Mouse (Mus musculus): Measurements from ENCODE around the gene Patz1.
A peak's percentile ranks its signal among the peaks of the same experiment; 100 is the strongest.

The Patz1 gene

DNA sequence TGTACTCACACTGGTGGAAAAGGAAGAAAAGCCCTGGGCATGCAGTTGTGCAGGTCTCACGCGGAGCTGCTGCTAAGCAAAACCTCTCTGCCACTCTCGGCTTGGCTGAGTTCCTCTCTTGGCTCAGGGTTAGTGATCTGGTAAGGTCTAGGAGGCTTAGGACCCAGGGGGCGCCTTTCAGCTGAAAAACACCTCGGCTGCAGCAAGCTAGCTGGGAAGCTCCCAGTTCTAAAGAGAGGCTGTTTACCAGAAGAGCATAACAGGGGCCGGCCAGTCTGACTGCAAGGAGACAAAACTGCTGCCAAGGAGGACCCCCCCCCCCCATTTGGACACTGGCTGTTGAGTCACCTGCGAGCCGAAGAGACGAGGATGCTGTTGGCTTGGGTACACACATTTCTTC, 41.9 kb downstream of the Patz1 start:
- peak; percentile 84 for DNase-seq (ENCODE audit: low spot score)

DNA sequence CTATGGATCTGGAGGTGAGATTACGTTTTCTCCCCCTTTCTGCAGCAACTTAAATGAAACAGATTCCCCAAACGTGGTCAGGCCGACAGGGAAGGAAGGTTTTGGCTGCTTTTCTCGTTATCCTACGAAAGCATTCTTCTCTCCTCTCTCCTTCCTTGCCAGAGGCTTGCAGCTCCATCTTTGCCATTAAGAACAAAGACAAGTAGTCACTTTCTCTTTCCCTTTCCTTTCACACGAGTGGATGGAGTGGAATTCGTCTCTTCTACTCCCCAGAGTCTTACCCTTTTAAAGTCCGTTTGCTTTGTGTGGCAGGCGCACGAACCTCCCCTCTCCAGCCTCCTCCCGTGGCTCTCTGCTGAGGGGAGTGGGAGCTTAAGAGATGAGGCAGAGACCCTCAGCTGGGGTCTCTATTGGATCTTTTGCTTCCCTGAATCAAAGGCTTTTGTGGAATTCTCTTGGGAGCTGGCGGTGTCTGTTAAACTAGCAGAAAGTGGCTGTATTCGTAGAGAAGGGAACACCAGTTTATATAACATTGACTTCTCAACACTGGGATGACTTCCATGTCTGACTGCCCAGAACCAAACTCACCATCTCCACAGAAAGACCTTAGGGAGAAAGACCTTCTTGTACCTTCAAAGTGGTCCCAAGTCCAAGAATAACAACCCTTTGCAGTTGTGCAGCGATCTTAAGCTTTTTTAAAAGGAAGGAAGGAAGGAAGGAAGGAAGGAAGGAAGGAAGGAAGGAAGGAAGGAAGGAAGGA, 42.5 kb downstream of the Patz1 start:
- peak; percentile 54 for DNase-seq (ENCODE audit: low spot score)

DNA sequence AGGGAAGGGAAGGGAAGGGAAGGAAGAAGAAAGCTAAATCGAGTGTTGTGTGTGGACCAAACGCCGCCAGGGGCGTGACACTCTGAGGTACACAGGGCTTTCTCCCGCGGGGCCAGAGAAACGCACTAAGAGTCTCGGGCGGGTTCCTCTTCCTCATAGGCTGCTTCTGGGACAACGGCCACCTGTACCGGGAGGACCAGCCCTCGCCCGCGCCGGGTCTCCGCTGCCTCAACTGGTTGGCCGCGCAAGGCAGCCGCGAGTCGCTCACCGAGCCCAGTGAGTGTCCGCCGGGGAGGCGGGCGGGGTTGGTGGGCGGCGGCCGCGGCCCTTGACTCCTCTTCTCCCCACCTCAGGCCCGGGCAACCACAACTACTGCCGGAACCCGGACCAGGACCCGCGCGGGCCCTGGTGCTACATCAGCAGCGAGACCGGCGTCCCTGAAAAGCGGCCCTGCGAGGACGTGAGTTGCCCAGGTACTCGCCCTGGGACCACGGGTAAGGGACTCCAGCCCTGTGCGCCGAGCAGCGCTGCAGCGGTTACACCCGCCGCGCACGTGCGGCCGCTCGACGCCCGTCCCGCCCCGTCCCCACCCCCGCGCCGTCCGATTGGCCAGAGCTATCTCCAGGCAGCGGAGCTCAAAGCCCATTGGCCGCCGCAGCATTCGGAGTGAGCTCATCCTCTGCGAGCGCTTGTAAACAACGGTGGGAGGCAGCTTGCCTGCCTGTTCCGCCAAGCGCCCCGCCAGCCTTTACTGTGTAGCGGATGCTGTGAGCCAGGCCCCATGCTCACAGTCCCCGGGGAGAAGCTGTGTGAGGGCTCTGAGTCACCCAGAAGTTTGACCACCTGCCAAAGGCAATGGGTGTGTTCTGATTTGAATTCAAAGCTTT, 43.3 kb downstream of the Patz1 start:
- DNase-seq (ENCODE audit: low spot score), result peak; percentile 95

DNA sequence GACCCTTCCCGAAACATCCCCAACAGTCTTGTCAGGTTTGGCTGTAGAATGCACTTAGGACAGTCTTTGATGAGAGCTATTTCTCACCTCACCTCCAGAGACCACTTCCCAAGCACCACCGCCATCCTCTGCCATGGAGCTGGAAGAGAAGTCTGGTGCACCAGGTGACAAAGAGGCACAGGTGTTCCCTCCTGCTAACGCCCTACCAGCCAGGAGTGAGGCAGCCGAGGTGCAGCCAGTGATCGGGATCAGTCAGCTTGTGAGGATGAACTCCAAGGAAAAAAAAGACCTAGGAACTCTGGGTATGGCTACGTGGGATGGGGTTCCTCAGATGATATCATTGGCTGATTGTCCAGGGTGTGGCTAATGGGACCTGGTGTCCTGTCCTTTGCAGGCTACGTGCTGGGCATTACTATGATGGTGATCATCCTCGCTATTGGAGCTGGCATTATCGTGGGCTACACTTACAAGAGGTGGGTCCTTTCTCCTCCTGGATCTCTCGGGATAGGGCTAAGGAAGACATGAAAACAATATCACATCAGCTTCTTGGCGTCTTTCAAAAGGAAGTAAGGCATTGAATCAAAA, 44.5 kb downstream of the Patz1 start:
- no peak for DNase-seq (ENCODE audit: low spot score)

DNA sequence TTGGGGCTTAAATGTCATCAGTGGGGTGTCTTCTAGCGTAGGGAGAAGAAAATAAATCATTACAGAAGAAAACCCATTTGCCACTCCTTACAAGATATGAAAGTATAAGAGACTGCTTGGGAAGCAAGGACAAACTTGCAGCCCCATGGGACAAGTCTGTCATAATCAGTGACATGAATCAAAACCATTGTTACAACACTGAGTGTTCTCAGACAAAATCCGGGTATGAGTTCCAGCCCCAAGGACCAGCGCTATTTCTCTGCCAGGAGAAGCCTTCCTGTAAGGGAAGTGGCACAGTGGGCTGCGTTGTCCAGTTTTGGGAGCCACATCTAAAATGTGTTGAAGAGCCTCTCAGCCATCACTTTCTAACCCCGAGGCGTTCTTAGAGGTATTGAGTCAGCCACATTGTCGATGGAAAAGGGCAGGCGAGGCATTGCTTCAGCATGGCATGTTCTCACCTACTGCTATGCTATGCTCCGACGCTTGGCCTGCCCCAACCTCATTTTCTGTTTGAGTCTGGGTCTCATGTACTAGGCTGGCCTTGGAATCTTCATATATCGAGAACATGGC, 45.6 kb downstream of the Patz1 start:
- no peak for DNase-seq (ENCODE audit: low spot score)

DNA sequence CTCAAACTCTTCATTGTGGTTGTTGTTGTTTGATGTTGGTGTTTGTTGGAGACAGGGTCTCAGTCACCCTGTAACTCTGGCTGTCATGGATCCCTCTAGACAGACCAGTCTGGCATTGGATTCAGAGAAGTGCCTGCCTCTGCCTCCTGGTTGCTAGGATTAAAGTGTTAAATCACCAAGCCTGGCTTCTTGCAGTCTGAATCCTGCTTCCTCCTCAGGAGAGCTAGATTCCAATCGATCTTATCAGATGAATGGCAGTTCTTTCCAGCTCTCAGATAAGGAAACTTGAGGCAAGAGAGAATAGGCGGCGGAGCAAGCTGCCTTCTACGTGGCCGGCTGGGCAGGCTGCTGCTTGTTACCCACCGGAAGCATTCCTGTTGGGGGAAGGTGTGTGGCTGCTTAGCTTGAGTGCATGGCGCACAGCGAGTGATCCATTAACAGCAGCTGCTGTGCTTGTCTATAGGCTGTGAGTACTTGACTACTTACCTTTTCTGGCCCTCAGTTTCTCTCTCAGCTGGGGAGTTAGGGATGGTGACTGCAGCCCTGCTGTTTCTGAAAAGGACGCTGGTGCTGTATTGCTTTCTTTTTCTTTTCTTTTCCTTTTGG, 46.1 kb downstream of the Patz1 start:
- no peak for DNase-seq (ENCODE audit: low spot score)

DNA sequence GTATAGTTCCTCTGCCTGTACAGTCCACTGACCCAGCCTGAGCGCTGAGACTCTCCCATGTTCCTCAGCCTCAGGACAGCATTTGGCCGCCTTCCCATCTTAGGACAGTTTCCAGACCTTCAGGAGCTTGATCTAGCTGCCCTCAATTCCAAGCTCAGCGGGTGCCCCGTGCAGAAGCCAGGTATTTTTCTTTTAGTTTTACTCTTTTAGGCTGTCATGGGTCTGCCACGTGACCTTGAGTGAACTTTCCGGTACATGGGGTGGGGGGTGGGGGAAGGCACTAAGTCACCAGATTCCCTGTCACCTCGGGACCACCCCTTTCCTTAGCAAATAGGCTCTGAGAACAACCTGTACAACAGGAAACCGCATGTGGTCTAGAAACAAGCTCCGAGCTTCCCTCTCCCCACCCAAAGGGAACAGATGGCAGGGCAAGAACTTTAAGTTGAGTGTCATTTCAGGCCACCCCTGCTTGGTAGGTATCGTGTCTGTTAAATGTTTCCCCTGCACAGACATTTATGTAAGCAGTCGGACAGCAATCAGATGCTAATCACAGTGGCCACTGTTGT, 47.1 kb downstream of the Patz1 start:
- DNase-seq (ENCODE audit: low spot score), result no peak

DNA sequence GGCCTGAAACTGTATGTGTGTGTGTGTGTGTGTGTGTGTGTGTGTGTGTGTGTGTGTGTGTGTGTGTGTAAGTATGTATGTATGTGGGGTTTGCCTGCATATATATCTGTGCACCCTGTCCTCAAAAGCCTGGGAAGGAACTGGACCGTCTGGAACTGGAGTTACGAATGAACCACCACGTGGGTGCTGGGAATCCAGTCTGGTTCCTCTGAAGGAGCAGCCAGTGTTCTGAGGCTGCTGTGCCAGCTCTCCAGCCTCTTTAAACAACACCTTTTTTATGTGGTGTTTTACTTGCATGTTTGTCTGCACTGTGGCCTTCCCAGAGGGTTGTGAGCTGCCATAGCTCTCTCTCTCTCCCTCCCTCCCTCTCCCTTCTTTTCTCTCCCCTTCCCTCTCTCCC, 47.9 kb downstream of the Patz1 start:
- DNase-seq (ENCODE audit: low spot score), result no peak

DNA sequence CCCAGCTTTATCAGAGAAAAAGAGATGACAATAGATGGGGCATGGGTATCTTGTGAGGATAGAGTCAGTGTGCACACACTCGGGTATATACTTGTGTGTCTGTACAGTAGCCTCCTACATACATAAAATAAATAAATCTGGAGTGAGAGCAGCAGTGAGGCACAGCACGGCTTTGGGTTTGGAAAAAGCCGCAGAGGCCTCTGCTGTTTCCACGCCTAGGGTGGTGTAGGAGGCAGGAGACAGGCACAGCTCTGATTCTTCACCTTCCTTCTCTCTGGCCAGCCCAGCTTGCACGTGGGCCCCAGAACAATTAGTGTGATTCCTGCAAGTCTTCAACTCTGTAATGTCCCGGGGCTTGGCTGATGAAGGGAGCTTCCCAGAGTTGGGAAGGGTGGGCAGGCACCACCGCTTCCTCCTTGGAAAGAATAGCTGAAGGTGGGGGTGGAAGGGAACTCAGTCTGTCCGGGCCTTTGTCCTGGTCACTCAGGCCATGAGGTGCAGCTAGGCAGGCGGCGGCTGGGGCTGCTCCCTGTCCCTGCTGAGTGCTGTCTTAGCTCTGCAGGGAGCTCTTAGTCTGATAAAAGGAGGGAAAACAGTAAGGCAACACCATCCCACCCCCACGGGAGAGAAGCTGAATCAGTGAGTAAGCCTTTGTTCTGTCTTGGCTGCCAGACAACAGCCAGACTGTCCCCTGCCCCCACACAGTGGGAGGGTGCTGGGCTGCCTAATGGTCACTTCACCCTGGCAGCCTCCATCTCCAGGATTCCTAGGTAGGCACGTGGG, 48.7 kb downstream of the Patz1 start:
- peak; percentile 67 for DNase-seq (ENCODE audit: low spot score)

DNA sequence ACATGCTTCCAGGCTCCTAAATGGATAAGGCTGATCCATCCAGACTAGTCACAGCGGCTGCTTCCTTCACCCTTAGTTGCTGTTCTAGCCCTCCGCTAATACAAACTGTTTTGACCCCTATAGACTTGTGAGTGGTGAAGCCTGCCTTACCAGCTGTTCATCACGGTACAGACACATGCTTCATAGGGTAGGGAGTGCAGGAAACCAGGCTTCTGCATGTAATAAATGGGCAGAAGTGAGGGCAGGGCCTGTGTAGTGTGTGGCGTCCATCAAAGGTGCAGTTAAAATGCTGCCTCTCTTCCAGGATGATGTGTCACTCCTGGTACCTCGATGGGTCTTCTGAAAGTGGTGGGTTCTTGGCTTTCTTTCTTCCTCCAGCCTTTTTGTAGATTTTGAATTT, 49.3 kb downstream of the Patz1 start:
- no peak for DNase-seq (ENCODE audit: low spot score)

DNA sequence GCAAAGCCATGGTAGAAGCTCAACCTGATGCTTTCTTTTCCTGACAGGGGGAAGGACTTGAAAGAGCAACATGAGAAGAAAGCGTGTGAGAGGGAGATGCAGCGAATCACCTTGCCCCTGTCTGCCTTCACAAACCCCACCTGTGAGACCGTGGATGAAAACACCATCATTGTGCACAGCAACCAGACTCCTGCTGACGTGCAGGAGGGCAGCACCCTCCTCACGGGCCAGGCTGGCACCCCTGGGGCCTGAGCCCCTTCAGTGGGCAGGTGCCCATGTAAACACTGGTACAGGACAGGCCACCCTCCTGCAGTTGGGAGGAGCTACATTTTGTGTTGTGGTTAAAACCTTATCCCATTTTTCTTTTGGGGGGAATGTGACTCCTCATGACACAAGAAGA, 52.8 kb downstream of the Patz1 start:
- DNase-seq (ENCODE audit: low spot score), result no peak

DNA sequence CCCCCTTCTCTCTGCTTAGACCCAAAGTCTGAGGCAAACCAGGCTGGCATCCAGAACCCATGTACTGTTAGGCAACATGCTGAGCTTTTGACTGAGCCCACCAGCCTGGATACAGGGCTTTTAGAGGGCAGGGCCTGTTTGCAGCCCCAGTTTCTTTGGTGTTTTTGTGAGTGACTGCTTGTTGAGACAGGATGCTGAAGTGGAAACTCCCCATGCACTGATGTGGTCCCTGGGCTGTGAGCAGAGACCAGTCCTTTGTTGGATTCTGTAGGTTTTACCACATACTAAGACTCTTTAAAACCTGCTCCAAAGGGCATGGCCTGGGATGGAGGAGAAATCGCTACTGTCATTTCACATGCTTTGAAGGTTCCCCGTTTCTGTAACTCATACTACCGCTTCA, 56.2 kb downstream of the Patz1 start:
- no peak for DNase-seq (ENCODE audit: low spot score)

DNA sequence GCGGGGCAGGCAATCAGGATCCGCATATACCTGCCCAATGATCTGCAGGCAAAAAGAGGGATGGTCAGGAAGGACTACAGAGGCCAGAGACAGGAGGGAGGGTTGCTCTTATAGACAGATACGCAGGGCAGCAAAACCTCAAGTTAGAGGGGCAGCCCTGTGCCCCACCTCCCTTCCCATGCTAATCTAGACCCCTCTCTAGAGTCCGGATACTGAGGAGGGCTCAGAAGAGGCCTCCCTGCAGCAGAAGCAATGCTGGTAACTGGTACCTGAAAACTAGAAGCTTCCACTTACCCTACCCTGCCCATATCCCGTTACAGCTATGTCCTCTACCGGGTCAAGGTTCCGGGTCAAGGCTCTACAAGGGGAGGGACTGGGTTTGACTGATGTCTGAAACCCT, 57.7 kb downstream of the Patz1 start:
- DNase-seq (ENCODE audit: low spot score), result no peak

DNA sequence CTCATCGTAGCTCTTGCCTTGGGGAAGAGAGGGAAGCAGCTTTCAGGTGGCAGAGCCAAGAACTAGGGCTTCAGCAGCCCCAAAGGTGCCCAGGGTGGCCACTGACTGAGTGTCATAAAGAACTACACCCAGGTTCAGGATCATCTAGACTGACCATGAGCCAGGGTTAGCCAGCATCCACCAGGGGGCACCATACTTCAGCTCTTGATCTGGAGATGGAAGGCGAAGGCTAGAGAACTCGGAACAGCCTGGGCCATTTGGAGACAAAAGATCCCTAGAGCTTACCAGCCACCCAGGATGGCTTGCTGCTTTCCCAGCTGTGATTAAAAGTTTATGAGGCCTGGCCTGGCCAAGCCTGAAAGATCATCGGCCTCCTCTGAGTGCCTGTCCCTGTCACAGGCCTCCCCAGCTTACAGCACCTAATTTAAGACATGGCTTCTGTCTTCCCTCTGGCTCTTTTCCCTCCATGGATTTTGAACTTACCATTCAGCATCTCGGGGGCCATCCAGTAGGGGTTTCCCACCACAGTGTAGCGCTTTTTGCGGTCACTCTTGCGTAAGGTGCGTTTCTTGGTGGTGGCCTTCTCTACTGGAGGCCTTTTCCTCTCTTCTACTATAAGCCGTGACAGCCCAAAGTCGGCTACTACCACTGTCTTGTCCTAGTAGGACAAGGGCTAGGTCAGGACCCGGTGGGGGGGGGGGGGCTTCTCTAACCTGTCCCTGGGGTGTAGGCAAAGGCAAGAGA, 58.6 kb downstream of the Patz1 start:
- DNase-seq (ENCODE audit: low spot score), result peak; percentile 96

DNA sequence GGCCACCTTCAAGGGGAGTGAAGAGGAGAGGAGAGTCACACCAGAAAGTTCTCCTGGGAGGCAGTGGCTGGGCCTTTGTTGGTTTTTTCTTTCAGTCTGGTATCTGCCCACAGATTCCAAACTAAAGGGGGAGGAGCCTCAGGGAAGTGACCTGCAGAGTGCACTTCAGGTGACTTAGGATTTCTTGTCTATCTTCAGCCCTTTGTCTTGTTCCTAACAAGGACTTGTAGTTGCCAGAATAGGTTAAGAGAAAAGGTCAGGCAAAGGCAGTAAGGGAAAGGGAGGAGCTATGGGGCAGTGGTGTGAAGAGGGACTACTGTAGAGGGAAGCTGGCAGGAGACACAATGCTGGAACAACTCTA, 59.1 kb downstream of the Patz1 start:
- DNase-seq (ENCODE audit: low spot score), result no peak

DNA sequence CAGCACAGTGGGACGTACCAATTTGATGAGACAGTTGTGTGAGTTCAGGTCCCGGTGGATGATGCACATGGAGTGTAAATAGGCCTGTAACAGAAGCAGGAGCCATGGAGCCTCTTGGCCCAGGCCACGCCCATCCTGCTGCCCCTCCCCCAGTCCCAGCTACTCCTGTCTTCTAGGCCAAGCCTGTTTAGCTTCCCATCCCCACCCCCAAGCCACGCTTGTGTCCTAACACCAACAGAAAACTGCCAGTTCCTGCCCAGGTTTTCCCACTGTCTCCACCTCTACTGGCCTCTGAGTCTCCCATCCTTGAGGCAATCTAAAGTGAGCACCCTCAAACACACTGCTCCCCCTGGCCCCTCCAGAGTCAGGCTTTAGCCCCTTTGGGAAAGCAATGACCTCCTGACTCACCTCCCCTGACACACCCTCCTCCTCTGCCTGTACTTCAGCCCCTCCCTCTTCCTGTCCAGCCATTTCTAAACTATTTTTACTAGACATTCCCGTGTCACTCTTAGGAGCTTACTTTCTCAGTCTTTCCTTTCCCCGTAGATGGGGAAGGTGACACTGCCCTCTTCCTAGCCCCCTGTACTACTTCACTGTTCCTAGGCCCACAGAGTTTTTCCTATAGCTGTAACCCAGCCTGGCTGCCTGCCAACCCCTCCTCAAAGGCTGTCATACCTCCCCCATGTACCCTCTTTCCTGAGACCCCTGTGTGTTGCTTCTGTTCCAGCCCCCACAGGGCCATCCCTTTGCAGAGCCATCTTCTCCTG, 60.1 kb downstream of the Patz1 start:
- peak; percentile 72 for DNase-seq (ENCODE audit: low spot score)

DNA sequence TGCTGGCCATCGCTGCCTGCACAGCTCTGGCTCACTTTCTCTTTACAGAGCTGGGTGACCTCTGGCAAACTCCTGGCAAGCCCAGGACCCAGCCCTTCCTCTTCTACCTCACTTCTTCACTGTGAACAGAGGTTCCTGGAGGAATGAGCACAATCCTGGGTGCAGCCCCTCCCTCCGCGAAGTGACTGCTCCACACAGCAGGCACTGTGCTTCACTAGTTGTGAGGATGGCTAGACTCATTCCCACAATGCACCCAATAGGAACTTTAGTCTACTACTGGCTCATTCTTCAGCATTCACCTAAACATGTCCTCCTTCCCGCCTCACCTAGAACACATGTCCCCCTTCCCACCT, 60.6 kb downstream of the Patz1 start:
- DNase-seq (ENCODE audit: low spot score), result no peak

DNA sequence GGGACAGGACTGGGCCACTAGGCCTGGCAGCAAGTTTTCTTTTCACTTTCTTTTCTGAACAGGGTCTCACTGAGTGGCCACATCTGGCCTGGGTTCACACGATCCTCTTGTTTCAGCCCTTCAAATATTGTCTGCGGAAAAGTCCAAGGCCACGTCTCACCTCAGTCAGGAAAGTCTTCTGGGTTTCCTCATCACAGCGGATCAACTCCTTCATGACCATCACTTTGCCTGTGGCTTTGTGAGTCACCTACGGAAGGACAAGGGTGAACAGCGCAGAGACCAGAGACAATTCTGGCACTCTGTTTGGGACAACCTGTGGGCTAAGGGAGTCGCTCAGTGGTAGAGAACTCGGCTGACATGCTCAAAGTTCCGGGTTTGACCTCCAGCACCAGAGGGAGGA, 63.5 kb downstream of the Patz1 start:
- DNase-seq (ENCODE audit: low spot score), result no peak

DNA sequence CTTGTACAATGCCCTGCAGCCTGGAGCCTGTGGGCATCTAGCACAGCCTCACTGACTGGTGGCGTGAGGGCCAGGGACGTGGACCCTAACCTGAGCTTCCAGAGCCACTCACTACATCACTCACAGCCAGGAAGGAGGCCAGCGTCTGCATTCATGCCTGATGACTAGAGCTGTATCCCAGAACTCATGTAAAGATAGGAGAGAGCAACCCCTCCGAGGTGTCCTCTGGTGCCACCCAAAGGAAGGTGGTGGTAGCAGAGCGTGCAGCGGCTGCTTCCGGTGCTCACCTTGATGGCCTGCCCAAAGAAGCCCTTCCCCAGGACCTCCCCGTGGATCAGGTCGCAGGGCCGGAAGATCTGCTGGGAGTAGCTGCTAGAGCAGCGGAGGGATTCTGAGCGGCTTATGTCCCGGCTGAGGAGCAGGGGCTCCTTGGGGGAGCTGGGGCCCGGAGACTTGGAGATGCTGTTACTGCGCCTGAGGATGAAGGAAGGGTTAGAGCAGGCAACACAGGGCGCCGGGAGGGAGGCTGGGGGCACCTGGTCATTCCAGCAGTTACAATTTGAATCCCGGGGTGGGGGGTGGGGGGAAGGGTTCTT, 64.4 kb downstream of the Patz1 start:
- no peak for DNase-seq (ENCODE audit: low spot score)
